Mouse (Mus musculus): ENCODE data around the gene Trpm5. TPM values are rescaled to one million over a fixed set of nuclear protein-coding genes. Genes with fewer than 3 reads are reported as not detected.

Trpm5 gene
- polyA plus RNA-seq (2014; fragmentation: Illumina TruSeq; extraction: RNeasy Lipid Tissue Mini Kit (QIAGEN cat#74804); ENCODE audit: low read depth, low replicate concordance) = 0.21 TPM

GRCm38 (mm10) chr7:143094592-143095553, at the start of gene Trpm5:
TSS of gene Trpm5 (minus strand) at chr7:143094642.

GRCm38 (mm10) chr7:143106062-143106461, 11.6 kb upstream of the Trpm5 start, which contains the start of gene Kcnq1:
TSS of gene Kcnq1 (plus strand) at chr7:143106362.

GRCm38 (mm10) chr7:143068882-143069591, 25.4 kb downstream of the Trpm5 start, which contains the start of gene Tssc4:
TSS of gene Tssc4 (plus strand) at chr7:143069249.

GRCm38 (mm10) chr7:143052626-143053007, 41.8 kb downstream of the Trpm5 start, which contains the start of gene Cd81:
TSS of gene Cd81 (plus strand) at chr7:143052739.

Other genes with a start within 250 kb of the Trpm5 start
- 0.42 TPM for gene Th, start 163.5 kb downstream of the Trpm5 start, polyA plus RNA-seq (2014; fragmentation: Illumina TruSeq; extraction: RNeasy Lipid Tissue Mini Kit (QIAGEN cat#74804); ENCODE audit: low read depth, low replicate concordance)
- gene Ascl2, start 125.4 kb downstream of the Trpm5 start, polyA plus RNA-seq (2014; fragmentation: Illumina TruSeq; extraction: RNeasy Lipid Tissue Mini Kit (QIAGEN cat#74804); ENCODE audit: low read depth, low replicate concordance) = 1.1 TPM
- gene Tspan32, start 89.6 kb downstream of the Trpm5 start, polyA plus RNA-seq (2014; fragmentation: Illumina TruSeq; extraction: RNeasy Lipid Tissue Mini Kit (QIAGEN cat#74804); ENCODE audit: low read depth, low replicate concordance) = 3.1 TPM
- 503 TPM for gene Cd81, start 41.9 kb downstream of the Trpm5 start, polyA plus RNA-seq (2014; fragmentation: Illumina TruSeq; extraction: RNeasy Lipid Tissue Mini Kit (QIAGEN cat#74804); ENCODE audit: low read depth, low replicate concordance)
- 32.0 TPM for gene Tssc4, start 25.4 kb downstream of the Trpm5 start, polyA plus RNA-seq (2014; fragmentation: Illumina TruSeq; extraction: RNeasy Lipid Tissue Mini Kit (QIAGEN cat#74804); ENCODE audit: low read depth, low replicate concordance)
- gene Kcnq1, start 11.7 kb upstream of the Trpm5 start, polyA plus RNA-seq (2014; fragmentation: Illumina TruSeq; extraction: RNeasy Lipid Tissue Mini Kit (QIAGEN cat#74804); ENCODE audit: low read depth, low replicate concordance) = 19.1 TPM